8 mouse cellular contexts compared by ENCODE assay signal in the genomic region with DNA sequence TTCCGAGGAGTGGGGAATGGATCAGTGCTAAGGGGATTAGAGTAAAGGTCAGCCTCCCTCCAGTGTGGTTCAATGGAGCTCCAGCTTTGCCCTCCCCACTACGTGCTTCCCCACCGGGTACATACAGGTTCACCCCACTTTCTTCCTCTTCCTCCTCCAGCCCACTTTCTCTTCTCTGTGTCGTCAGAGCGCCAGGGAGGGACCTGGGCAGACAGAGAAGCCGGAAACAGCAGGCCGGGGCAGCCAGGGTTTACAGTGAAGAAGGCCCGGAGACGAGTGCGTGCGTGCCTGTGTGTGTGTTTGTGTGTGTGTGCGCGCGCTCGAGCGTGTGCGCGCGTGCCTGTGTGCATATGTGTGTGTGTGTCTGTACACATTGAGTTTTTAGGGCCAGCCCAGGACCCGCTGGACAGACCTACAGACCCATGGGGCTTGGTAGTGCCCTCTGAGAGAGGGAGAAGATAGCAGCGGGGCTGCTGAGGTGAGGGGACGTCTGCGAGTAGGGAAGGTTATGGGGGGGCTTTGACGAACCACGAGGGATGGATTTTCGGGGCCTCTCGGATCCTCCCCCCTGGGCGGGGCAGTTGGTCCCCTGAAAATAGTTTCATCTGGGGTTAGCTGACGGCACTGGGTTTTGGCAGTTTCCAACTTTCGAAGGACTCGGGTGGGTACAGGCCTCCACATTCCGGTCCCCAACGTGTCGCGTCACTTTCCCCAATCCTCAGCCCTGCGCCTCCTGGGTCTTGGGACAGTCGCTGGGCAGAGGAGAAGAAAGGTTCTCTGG. TPM values are rescaled to one million over a fixed set of nuclear protein-coding genes. Genes with fewer than 3 reads are reported as not detected.
DNase-seq lines count a peak whose midpoint lies in the region; ATAC-seq and TF ChIP-seq lines count a peak whose summit lies in the region.

TSS of gene Stat6 (plus strand) at position 215 of the 781 bp plus-strand sequence.

- TF ChIP-seq CTCF in spleen, adult 2 months (IDR thresholded peaks at IDR 0.05; ENCODE audit: extremely low read depth, insufficient read depth, insufficient read length, insufficient replicate concordance): no peak

- peak; percentile 46 for DNase-seq in cerebellum, adult 11-12 months
- DNase-seq in cerebellum, postnatal 4 days (ENCODE audit: low spot score in 2 of 2): no peak
- peak; percentile 76 for DNase-seq in c-Kit-positive CD71-negative TER-119-negative erythroid progenitor cells, embryonic 14.5 days (ENCODE audit: low read depth)
- peak; percentile 58 for DNase-seq in hindbrain, embryonic 10.5 days (ENCODE audit: low spot score)
- peak in 1 of 2 experiments; percentile 21 for DNase-seq in left cerebral cortex, adult 8-10 months (ENCODE audit: low spot score in 2 of 2)
- DNase-seq in spleen, adult 2 months (ENCODE audit: low read depth in 1 of 2, low spot score in 2 of 2): peak; percentile 84 to 88

- peak within 1 kb of the TSS; percentile 38 for H3K4me3 ChIP-seq in forebrain, embryonic 16.5 days (replicated peaks; ENCODE audit: low read length)
- peak within 1 kb of the TSS; percentile 49 for H3K4me3 ChIP-seq in hindbrain, embryonic 10.5 days
- peak within 1 kb of the TSS; percentile 78 for H3K4me3 ChIP-seq in spleen, adult 2 months (ENCODE audit: extremely low read depth, insufficient read depth, insufficient read length)

- H3K27me3 ChIP-seq in forebrain, embryonic 16.5 days (replicated peaks; ENCODE audit: control insufficient read depth, insufficient read depth, low read length): peaks cover 23% of the 10 kb centered on the region; the same call in 1 of the 2 replicates
- H3K27me3 ChIP-seq in hindbrain, embryonic 10.5 days (ENCODE audit: insufficient read depth, poor library complexity, severe bottlenecking): peaks cover 36% of the 10 kb centered on the region
- no peaks in the 10 kb centered on the region for H3K27me3 ChIP-seq in spleen, adult 2 months (ENCODE audit: control insufficient read depth, insufficient read depth, low read length)

- peaks cover 18% of the 10 kb centered on the region for H3K4me1 ChIP-seq in forebrain, embryonic 16.5 days (replicated peaks; ENCODE audit: control insufficient read depth, insufficient read depth, low read length)
- H3K4me1 ChIP-seq in hindbrain, embryonic 10.5 days (replicated peaks): peaks cover 27% of the 10 kb centered on the region
- H3K4me1 ChIP-seq in spleen, adult 2 months (ENCODE audit: control insufficient read depth, insufficient read depth, insufficient read length): peaks cover 8% of the 10 kb centered on the region; the same call in 1 of the 2 replicates

- H3K9me3 ChIP-seq in forebrain, embryonic 16.5 days (ENCODE audit: control insufficient read depth, low read length): no peaks in the 10 kb centered on the region
- no peaks in the 10 kb centered on the region for H3K9me3 ChIP-seq in hindbrain, embryonic 10.5 days

- peak within 1 kb of the TSS; percentile 49; the same call in 1 of the 2 replicates for H3K9ac ChIP-seq in forebrain, embryonic 16.5 days (replicated peaks; ENCODE audit: low read depth, low read length)

- no peaks in the 10 kb centered on the region for H3K36me3 ChIP-seq in forebrain, embryonic 16.5 days (ENCODE audit: control insufficient read depth, insufficient read depth)
- H3K36me3 ChIP-seq in hindbrain, embryonic 10.5 days: no peaks in the 10 kb centered on the region
- H3K36me3 ChIP-seq in spleen, adult 2 months (ENCODE audit: control insufficient read depth, insufficient read depth, low read length): peaks cover 5% of the 10 kb centered on the region

- peak within 1 kb of the TSS; percentile 5; the same call in 1 of the 2 replicates for H3K27ac ChIP-seq in forebrain, embryonic 16.5 days (ENCODE audit: low read length)
- peak within 1 kb of the TSS; percentile 83 for H3K27ac ChIP-seq in hindbrain, embryonic 10.5 days
- H3K27ac ChIP-seq in spleen, adult 2 months (ENCODE audit: insufficient read depth, low read length): peak within 1 kb of the TSS; percentile 97

- H3K4me2 ChIP-seq in forebrain, embryonic 16.5 days (ENCODE audit: low read length): peak within 1 kb of the TSS; percentile 55

- peak; percentile 91 for TF ChIP-seq POLR2A in spleen, adult 2 months (IDR thresholded peaks at IDR 0.05; ENCODE audit: low read depth, low read length)

- ATAC-seq in forebrain, embryonic 16.5 days: 0 out of 2 replicates have a peak, but pooled peaks have one; percentile 32
- peak; percentile 77 for ATAC-seq in megakaryocyte progenitor cell, adult 5-6 weeks (replicated peaks; ENCODE audit: poor library complexity)

- WGBS in forebrain, embryonic 16.5 days: 7% methylated on average over 37 of the region's 37 CpGs
- WGBS in hindbrain, embryonic 10.5 days: 4% methylated on average over 37 of the region's 37 CpGs
- WGBS in spleen, adult 2 months: under 1% methylated on average over 37 of the region's 37 CpGs

RNA-seq across cellular contexts. Expression of gene Stat6, which starts in this region (rescaled TPM):
- polyA plus RNA-seq in forebrain, embryonic 16.5 days (2015; fragmentation: Nextera tagmentation; extraction: Ambion mirVana): 4.3 and 5.1 TPM in 2 replicates
- 8.9 and 9.5 TPM in 2 replicates for polyA plus RNA-seq in hindbrain, embryonic 10.5 days (2016; fragmentation: Nextera tagmentation; extraction: Ambion mirVana)
- total RNA-seq in left cerebral cortex, adult 8-10 months (2022): 10 to 100 TPM; 13.5 to 17.1 (median 15.0) TPM
- 27.3 and 29.6 TPM in 2 replicates for total RNA-seq in megakaryocyte progenitor cell, adult 5-6 weeks (2015)
- total RNA-seq in megakaryocyte progenitor cell, adult 5-6 weeks (2017): 38.9 and 42.7 TPM in 2 replicates
- 120 and 126 TPM in 2 replicates for polyA plus RNA-seq in spleen, adult 2 months (2012; rRNA removed)

Comparison
In these comparisons a context has a peak if more than half of its experiments do, and no peak if none do; other contexts are left out.
1. RNA of gene Stat6 (polyA plus RNA-seq): 120 to 126 TPM in spleen, adult 2 months; 8.9 to 9.5 TPM in hindbrain, embryonic 10.5 days and 4.3 to 5.1 TPM in forebrain, embryonic 16.5 days; every median in the first group is over 10 times any median in the second.
2. DNase-seq: peak in cerebellum, adult 11-12 months (single experiment), c-Kit-positive CD71-negative TER-119-negative erythroid progenitor cells, embryonic 14.5 days (single experiment), hindbrain, embryonic 10.5 days (single experiment) and spleen, adult 2 months (2 of 2); none in cerebellum, postnatal 4 days (0 of 2).
3. H3K27ac ChIP-seq: peak in every context shown above with its lines; median percentile 97 in spleen, adult 2 months; 83 in hindbrain, embryonic 10.5 days; 5 in forebrain, embryonic 16.5 days.
4. Peak in every context shown above with its lines, with median percentiles within 50 percentile points of each other: H3K4me3 ChIP-seq.